Mouse (Mus musculus) limb, embryonic 10.5 days (tissue): ENCODE results near the gene Prkcg. TPM values are rescaled to one million over a fixed set of nuclear protein-coding genes. Genes with fewer than 3 reads are reported as not detected.
A peak's percentile ranks its signal among the peaks of the same experiment; 100 is the strongest.

Experiments used
- DNase-seq: peaks from one replicate; pipeline ENCODE4 v3.0.0-alpha.2; 2017; ENCODE audit warnings: low spot score
- H3K27ac ChIP-seq: fragments of 300-500 bp; sonication (generic); 2 replicates; pipeline ENCODE4 v1.5.1; 2016; ENCODE audit warnings: mild to moderate bottlenecking
- H3K27me3 ChIP-seq: fragments of 300-500 bp; sonication (generic); 2 replicates; pipeline ENCODE4 v1.6.1; 2016; ENCODE audit warnings: low read depth, mild to moderate bottlenecking; ENCODE audit not compliant: poor library complexity, severe bottlenecking
- H3K36me3 ChIP-seq: fragments of 300-500 bp; sonication (generic); 2 replicates; pipeline ENCODE4 v1.6.1; 2016; ENCODE audit warnings: mild to moderate bottlenecking, moderate library complexity
- H3K4me1 ChIP-seq: fragments of 300-500 bp; sonication (generic); 2 replicates; pipeline ENCODE4 v1.6.1; 2016
- H3K4me3 ChIP-seq: fragments of 300-500 bp; sonication (generic); 2 replicates; pipeline ENCODE4 v1.5.1; 2016; ENCODE audit warnings: mild to moderate bottlenecking, moderate library complexity
- H3K9me3 ChIP-seq: fragments of 300-500 bp; sonication (generic); replicated peaks from 2 replicates; pipeline ENCODE4 v1.6.1; 2016; ENCODE audit warnings: mild to moderate bottlenecking
- WGBS: fragments of 180-500 bp; shearing (Covaris S2); methylation state at CpG from one replicate; pipeline ENCODE4 v1.1.7; 2016; 5-methylcytosine and 5-hydroxymethylcytosine counted together
- polyA plus RNA-seq: library from polyadenylated mRNA; unstranded; fragments of >200 nt; fragmentation: Nextera tagmentation; extraction: Ambion mirVana; gene quantifications from 2 replicates; pipeline ENCODE4 v1.2.1, GENCODE M21; 2016

The Prkcg gene
- polyA plus RNA-seq, 1 experiment from 2014 or later: 0.06 TPM

DNA sequence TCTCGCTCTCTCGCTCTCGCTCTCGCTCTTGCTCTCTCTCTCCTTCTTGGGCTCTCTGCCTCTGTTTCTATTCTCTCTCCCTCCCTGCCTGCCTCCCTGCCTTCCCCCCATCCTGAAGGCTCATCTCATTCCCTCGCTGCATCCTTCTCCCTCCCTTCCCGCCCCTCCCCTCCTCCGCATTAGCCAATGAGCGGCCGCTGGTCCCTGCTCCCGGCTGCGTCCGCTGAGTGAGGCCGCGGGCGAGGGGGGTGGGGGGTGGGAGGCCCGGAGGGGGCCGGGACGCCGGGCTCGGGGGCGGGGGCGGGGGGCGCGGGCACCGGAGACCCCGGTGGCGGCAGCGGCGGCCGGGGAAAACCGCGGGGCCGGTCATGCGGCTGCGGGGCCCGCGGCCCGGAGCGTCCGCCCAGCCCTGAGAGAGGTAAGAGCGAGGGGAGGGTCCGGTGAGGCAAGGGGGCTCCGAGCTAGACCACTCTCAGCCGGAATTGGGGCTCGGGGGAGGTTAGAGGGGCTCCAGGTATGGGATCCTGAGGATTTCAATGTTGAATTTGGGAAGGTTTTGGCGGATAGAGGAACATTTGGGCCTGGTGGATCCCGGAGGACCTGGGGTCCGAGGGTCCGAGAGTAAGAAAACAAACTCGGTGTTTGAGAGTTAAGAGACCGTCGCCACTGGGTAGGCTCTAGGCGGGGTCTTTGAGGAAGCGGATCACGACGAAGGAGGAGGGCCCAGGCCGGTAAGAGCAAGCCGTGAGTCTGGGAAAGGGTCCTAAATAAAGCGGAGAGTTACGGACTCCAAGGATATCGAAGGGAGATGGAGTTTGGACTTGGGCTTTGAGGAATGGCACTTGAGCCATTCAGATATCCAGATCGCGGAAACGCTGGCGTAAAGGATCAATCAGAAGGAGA lies 43.9 kb downstream of the Prkcg start, which contains the start of gene Cacng7:
Cacng7 (plus strand) TSS at position 337 of the 903 bp plus-strand sequence.
- H3K27ac ChIP-seq: peak within 1 kb of the TSS; percentile 94
- peaks cover 6% of the 10 kb centered on the region; the same call in 1 of the 2 replicates for H3K36me3 ChIP-seq
- peaks cover 28% of the 10 kb centered on the region for H3K4me1 ChIP-seq
- WGBS: under 1% methylated on average over 63 of the region's 65 CpGs
- peaks cover 7% of the 10 kb centered on the region; the same call in 1 of the 2 replicates for H3K27me3 ChIP-seq
- peak; percentile 83 for DNase-seq
- no peaks in the 10 kb centered on the region for H3K9me3 ChIP-seq
- H3K4me3 ChIP-seq: peak within 1 kb of the TSS; percentile 84

DNA sequence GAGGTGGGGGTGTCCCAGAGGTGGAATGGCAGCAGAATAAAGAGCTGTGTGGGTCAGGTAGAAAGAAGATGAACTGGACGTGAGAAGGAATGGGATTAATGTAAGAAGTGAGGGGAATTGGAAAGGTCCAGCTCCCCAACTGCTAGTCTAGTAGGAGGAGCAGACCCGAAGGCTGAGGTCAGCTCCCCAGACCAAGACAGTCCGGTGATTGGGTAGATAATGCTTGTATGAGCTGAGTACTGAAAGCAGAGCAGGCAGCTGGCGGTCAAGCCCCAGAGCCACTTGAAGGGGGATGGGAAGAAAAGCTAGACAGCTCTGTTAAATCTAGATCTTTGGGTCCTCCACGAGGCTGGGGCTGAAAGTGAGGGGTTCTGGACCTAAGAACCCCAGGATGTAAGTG lies 44.6 kb downstream of the Prkcg start:
- H3K4me1 ChIP-seq: peaks cover 28% of the 10 kb centered on the region
- WGBS: 8% methylated on average over 5 of the region's 5 CpGs
- H3K27ac ChIP-seq: peak overlapping the region; percentile 94
- H3K9me3 ChIP-seq: no peaks in the 10 kb centered on the region
- DNase-seq: no peak
- peaks cover 12% of the 10 kb centered on the region for H3K36me3 ChIP-seq
- peak overlapping the region; percentile 84 for H3K4me3 ChIP-seq
- peaks cover 7% of the 10 kb centered on the region; the same call in 1 of the 2 replicates for H3K27me3 ChIP-seq

GRCm38 (mm10) chr7:3336412-3336811 lies 47.4 kb downstream of the Prkcg start:
- H3K27ac ChIP-seq: no peak overlapping the region
- WGBS: 73% methylated on average over 17 of the region's 17 CpGs
- peaks cover 19% of the 10 kb centered on the region for H3K4me1 ChIP-seq
- no peak for DNase-seq
- H3K4me3 ChIP-seq: no peak overlapping the region
- H3K9me3 ChIP-seq: no peaks in the 10 kb centered on the region
- H3K27me3 ChIP-seq: no peaks in the 10 kb centered on the region
- peaks cover 36% of the 10 kb centered on the region for H3K36me3 ChIP-seq

- H3K4me3 ChIP-seq: no peak overlapping the region
- no peaks in the 10 kb centered on the region for H3K9me3 ChIP-seq
- H3K36me3 ChIP-seq: peaks cover 55% of the 10 kb centered on the region
- DNase-seq: no peak
- no peaks in the 10 kb centered on the region for H3K27me3 ChIP-seq
- H3K4me1 ChIP-seq: peaks cover 7% of the 10 kb centered on the region
- WGBS: 77% methylated on average over 11 of the region's 11 CpGs
- no peak overlapping the region for H3K27ac ChIP-seq
These were observed 49.4 kb downstream of the Prkcg start for GRCm38 (mm10) chr7:3338286-3338935.

- 92% methylated on average over 11 of the region's 11 CpGs for WGBS
- no peak overlapping the region for H3K27ac ChIP-seq
- H3K4me3 ChIP-seq: no peak overlapping the region
- peaks cover 1% of the 10 kb centered on the region; the same call in 1 of the 2 replicates for H3K4me1 ChIP-seq
- no peaks in the 10 kb centered on the region for H3K9me3 ChIP-seq
- no peak for DNase-seq
- no peaks in the 10 kb centered on the region for H3K27me3 ChIP-seq
- peaks cover 60% of the 10 kb centered on the region for H3K36me3 ChIP-seq
These were observed 50.0 kb downstream of the Prkcg start for GRCm38 (mm10) chr7:3339010-3339409.

DNA sequence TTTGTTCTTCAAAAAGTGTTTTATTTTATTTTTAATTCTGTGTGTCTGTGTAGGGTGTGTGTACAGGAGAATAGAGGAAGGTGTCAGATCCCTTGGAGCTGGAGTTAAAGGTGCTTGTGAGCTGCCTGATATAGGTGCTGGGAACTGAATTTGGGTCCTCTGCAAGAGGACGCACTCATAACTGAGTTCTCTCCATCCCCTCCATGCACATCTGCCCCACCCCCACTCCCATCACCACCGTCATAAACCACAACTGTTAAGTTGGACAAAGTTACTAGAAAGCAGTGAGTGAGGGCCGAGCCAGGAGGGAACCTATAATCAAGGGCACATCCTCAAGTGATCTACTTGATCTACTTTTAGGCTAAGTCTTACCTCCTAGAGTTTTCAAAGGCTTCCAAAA lies 54.9 kb downstream of the Prkcg start:
- Histone ChIP-seq H3K27ac (no peak overlapping the region), H3K36me3 (peaks cover 90% of the 10 kb centered on the region)

DNA sequence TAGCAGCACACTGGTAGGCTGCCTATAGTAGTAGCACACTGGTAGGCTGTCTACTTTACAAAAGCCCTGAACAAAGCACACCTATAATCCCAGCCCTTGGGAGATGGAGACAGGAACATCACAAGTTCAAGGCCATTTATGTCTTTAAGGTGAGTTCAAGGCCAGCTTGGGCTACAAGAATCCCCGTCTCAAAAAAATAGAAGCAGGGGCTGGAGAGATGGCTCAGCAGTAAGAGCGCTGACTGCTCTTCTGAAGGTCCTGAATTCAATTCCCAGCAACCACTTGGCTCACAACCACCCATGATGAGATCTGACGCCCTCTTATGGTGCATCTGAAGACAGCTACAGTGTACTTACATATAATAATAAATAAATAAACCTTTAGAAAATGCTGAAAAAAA lies 56.3 kb downstream of the Prkcg start:
- Histone ChIP-seq H3K27me3 (no peaks in the 10 kb centered on the region), H3K4me3 (no peak overlapping the region), H3K4me1 (no peaks in the 10 kb centered on the region), H3K36me3 (peaks cover 93% of the 10 kb centered on the region), H3K27ac (no peak overlapping the region), H3K9me3 (no peaks in the 10 kb centered on the region)
- WGBS: 98% methylated on average over 3 of the region's 3 CpGs
- DNase-seq: no peak

More for the DNA sequence above, 54.9 kb downstream of the Prkcg start:
- Histone ChIP-seq H3K4me1 (no peaks in the 10 kb centered on the region), H3K4me3 (no peak overlapping the region), H3K9me3 (no peaks in the 10 kb centered on the region), H3K27me3 (no peaks in the 10 kb centered on the region)
- no peak for DNase-seq
- WGBS: 89% methylated on average over 3 of the region's 3 CpGs

DNA sequence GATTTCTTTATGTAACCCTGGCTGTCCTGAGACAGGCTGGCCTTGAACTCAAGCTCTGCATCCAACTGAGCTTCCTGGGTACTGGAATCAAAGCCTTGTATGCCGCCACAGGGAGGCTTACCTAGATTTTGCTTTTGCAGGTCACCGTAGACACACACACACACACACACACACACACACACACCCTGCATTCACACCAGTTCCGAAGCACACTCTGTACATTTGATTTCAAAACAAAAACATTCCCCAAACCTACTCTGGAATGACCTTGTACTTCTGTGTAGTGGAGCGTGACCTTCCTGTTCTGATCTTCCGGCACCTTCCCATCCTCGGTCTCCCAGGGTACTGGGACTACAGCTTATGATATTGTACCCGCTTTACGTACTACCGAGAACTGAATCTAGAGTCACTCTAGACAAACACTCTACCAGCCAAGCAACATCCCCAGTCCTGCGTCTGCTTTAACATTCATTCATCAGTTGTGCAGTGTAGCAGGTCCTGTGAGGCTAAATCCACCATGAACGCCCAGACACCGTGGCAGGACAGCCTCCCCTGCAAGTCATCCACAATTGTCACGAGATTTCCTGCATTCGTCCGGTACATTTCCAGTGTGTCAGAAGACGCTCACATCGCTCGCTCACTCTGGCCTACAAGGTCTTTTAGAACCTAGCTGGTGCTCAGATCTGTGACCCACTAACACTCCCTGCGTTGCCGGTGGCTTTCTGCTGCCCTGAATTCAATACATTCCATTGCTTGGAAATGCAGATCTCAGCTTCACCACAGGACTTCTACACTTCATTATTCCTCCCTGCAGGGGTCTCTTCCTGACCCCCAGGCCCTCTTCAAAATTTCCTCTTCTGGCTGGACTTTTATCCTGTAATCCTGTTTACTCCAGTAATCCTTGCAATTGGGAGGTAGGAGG lies 58.6 kb downstream of the Prkcg start:
- DNase-seq: no peak
- Histone ChIP-seq H3K9me3 (no peaks in the 10 kb centered on the region), H3K27ac (no peak overlapping the region), H3K27me3 (no peaks in the 10 kb centered on the region), H3K4me1 (no peaks in the 10 kb centered on the region), H3K4me3 (no peak overlapping the region), H3K36me3 (peaks cover 89% of the 10 kb centered on the region)
- 69% methylated on average over 20 of the region's 20 CpGs for WGBS

DNA sequence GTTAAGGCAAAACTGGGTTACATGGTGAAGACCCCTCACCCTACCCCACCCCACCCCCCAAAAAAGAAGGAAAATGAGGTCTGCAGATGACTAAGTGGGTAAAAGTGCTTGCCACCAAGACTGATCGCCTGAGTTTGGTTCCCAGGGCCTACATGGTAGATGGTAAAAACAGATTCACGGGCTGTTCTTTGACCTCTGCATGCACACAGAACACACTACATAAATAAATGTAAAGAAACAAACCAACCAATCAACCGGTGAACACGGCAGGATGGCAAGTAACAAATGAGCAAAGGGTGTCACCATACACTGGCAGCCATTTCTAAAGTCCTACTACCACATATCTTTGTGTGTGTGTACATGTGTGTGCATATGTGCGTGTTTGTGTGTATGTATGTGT lies 59.3 kb downstream of the Prkcg start:
- Histone ChIP-seq H3K27ac (no peak overlapping the region), H3K4me3 (no peak overlapping the region), H3K9me3 (no peaks in the 10 kb centered on the region), H3K27me3 (no peaks in the 10 kb centered on the region), H3K36me3 (peaks cover 86% of the 10 kb centered on the region), H3K4me1 (no peaks in the 10 kb centered on the region)
- 74% methylated on average over 5 of the region's 5 CpGs for WGBS
- DNase-seq: no peak

- no peaks in the 10 kb centered on the region for H3K27me3 ChIP-seq
- no peaks in the 10 kb centered on the region for H3K4me1 ChIP-seq
- H3K4me3 ChIP-seq: no peak overlapping the region
- no peak overlapping the region for H3K27ac ChIP-seq
- no peak for DNase-seq
- no peaks in the 10 kb centered on the region for H3K9me3 ChIP-seq
- WGBS: 95% methylated on average over 9 of the region's 9 CpGs
- H3K36me3 ChIP-seq: peaks cover 75% of the 10 kb centered on the region
These were observed 60.8 kb downstream of the Prkcg start for GRCm38 (mm10) chr7:3349775-3350174.

DNA sequence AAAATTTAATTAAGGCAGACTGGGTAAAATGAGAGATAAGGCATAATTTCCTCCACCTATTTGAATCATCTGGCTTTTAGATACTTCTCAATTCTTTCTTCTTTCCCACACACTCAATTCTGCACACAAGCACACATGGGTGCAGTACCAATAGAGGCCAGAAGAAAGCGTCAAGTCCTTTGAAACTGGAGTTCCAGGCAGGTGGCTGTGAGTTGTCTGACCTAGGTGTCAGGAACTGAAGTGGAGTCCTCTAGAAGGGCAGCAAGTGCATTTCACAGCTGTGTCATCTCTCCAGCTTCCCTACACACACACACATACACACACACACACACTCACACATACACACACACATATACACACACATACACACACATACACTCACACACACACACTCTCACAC lies 62.6 kb downstream of the Prkcg start:
- H3K9me3 ChIP-seq: no peaks in the 10 kb centered on the region
- no peaks in the 10 kb centered on the region for H3K4me1 ChIP-seq
- H3K36me3 ChIP-seq: peaks cover 70% of the 10 kb centered on the region
- no peak overlapping the region for H3K27ac ChIP-seq
- 95% methylated on average over 1 of the region's 1 CpGs for WGBS
- DNase-seq: no peak
- H3K27me3 ChIP-seq: no peaks in the 10 kb centered on the region
- no peak overlapping the region for H3K4me3 ChIP-seq

GRCm38 (mm10) chr7:3354850-3355249 lies 65.9 kb downstream of the Prkcg start:
- 88% methylated on average over 6 of the region's 6 CpGs for WGBS
- Histone ChIP-seq H3K4me3 (no peak overlapping the region), H3K9me3 (no peaks in the 10 kb centered on the region), H3K27ac (no peak overlapping the region), H3K36me3 (peaks cover 58% of the 10 kb centered on the region), H3K27me3 (no peaks in the 10 kb centered on the region), H3K4me1 (no peaks in the 10 kb centered on the region)
- no peak for DNase-seq
